Mouse (Mus musculus): ENCODE data around the gene Ndufa11.

- TF ChIP-seq CTCF (IDR thresholded peaks at IDR 0.05; ENCODE audit: low read depth) (no peak), EP300 (IDR thresholded peaks at IDR 0.05; ENCODE audit: low read depth) (no peak)
These were observed 46.2 kb downstream of the Ndufa11 start for GRCm38 (mm10) chr17:56763741-56764250.
